Mouse (Mus musculus): Measurements from ENCODE around the gene Pkp1.

Gene Pkp1

GRCm38 (mm10) chr1:135918644-135919407, at the start of gene Pkp1:
Pkp1 (minus strand) TSS chr1:135919207.
- 3% methylated on average over 63 of the region's 67 CpGs for WGBS

DNA sequence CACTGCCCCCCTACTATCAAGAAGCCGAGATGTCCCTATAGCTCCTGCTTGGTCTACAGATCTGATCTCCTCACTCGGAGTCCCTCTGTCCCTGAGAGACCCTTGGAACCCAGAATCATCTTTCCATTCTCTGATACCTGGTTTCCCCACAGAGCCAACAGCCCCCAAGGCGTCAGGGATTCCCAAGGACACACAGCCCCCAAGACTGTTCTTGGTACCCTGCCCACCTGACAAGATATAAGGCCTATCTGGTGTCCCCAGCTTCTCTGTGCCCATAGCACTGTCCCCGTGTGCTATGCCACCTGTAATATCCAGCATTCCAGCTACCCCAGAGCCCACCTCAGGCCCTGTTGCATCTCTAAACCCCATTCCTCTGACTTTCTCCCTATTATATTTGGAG, 48.7 kb upstream of the Pkp1 start:
- 86% methylated on average over 4 of the region's 4 CpGs for WGBS

DNA sequence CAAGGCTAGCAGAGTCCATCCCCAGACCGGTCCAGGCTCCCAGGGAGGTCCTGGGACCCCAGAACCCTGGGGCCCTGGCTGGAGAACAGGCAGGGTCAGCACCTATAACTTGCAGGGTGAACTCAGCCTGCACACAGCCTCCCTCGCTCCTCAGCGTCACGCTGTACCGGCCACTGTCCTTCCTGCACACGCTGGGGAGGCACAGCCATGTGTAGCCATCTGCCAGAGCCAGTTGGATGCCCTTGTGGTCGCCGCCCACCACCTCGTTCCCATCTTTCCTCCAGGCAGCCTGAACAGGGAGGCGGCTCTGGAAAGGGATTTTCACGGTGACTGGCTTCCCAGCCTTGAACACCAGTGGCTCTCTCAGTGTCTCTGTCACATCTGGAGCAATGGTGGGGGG, 45.6 kb upstream of the Pkp1 start:
- WGBS = 51% methylated on average over 11 of the region's 11 CpGs

DNA sequence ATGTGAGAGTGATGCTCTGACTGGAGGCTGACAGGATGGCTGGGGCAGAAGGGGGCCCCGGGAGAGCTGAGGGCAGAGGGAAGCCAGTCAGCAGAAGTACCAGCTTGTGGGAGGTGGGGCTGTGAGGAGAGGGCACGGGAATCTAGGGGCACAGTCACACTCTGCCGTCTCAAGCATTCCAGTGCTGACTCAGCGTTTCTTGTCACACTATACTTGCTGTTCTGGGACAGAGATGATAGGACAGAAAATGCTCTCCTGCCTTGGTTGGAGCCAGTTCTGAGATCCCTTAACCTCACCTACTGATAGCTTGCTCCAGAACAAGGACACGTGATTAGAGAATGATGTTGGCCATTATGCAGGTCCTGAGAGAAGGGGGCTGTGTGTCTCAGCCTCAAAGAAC, 44.2 kb upstream of the Pkp1 start:
- 68% methylated on average over 5 of the region's 5 CpGs for WGBS

- 32% methylated on average over 4 of the region's 4 CpGs for WGBS
Measured at GRCm38 (mm10) chr1:135958483-135958882, 39.5 kb upstream of the Pkp1 start.

- WGBS = 69% methylated on average over 2 of the region's 2 CpGs
Measured at GRCm38 (mm10) chr1:135948871-135949270, 29.9 kb upstream of the Pkp1 start.

DNA sequence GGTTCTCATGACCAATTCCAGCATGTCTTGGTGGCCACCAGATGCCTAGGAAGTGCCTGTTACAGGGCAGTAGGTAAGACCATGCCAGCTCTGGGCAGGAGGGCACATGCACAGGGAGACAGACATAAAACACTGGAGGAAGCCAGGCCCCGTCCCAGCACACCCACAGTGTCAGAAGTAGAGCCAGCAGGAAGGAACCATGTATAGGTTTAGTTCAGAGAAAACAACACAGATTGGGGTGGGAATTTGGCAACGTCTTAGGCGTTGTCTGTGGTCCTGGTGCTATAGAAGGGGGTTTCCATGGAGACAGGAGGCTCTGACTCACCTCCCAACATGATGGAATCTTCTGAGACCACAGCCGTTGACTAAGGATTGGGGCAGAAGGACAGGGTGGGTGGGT, 27.2 kb upstream of the Pkp1 start:
- WGBS = 31% methylated on average over 4 of the region's 4 CpGs

GRCm38 (mm10) chr1:135945711-135946110, 26.7 kb upstream of the Pkp1 start:
- WGBS = 12% methylated on average over 7 of the region's 7 CpGs

GRCm38 (mm10) chr1:135944526-135945259, 25.7 kb upstream of the Pkp1 start:
- WGBS = 44% methylated on average over 12 of the region's 12 CpGs

DNA sequence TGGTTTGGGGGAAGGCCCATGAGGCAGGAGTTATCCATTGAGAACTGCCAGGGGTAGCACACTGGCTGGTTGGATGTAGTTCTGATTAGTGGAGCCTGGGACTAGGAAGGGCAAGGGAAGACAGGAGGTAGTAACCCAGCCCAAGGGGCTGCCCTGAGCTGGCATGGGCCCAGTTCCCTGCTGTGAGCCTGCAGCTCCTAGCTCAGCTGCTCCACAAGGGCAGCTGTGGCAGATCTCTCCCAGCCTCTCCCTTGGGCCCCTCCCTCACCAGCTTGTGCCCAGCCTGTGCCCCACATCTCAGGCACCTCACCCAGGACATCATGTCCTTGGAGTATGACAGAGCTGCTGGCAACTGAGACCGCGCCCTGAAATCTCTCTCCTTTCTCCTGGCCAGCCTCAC, 24.7 kb upstream of the Pkp1 start:
- WGBS = 98% methylated on average over 2 of the region's 2 CpGs

- 24% methylated on average over 7 of the region's 7 CpGs for WGBS
Measured at GRCm38 (mm10) chr1:135942116-135942515, 23.1 kb upstream of the Pkp1 start.

DNA sequence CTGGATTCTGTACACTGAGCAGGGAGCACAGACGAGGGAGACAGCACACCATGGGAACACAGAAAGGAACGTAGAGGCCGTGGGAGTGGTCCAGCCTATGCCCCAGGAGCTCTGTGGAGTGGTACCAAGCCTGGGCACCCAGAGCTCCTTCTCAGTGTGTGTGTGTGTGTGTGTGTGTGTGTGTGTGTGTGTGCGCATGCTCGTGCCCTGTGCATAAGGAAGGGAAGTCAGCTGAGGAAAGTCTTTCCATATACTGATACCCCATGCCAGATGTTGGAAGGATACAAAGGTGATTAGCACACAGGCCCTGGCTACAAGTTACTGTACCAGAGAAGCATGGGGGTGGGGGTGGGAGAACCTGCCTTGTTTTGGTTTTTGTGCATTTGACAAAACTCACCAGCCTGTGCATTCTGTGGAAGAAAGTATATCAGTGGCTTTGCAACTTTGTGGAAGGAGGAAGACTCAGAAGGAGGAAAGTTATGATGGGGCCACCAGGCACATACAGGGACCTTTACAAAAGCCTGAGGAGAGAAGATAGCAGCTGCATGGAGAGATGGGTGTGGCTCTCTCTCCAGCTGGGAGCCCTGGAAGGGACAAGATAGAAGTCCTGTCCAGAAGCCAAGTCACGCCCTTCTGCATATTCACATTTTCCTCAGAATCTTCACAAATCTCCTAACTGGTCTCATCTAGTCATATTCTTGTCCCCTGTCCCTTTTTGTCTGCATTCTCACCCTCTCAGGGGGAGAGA, 22.4 kb upstream of the Pkp1 start:
- WGBS = 82% methylated on average over 6 of the region's 6 CpGs

DNA sequence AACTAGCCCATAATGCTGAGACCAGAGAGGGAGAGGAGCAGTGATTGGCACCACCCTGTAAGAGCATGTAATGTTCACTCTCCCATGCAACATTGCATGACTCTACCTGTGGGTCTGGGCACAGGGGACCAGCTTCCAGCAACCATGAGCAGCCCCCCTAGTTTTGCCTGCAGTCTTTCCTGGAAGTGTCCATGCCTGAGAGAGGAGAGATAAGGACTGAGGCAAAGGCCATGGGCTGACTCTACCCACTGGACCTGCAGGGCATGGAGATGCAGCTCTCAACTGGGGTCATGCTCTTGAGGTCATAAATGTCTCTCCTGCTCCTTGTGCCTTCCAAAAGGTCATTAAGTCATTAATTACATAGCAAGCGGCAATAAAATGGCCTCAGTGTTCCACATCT, 17.1 kb upstream of the Pkp1 start:
- WGBS = 93% methylated on average over 1 of the region's 1 CpGs

GRCm38 (mm10) chr1:135933704-135934293, 14.8 kb upstream of the Pkp1 start:
- WGBS = 85% methylated on average over 18 of the region's 18 CpGs

DNA sequence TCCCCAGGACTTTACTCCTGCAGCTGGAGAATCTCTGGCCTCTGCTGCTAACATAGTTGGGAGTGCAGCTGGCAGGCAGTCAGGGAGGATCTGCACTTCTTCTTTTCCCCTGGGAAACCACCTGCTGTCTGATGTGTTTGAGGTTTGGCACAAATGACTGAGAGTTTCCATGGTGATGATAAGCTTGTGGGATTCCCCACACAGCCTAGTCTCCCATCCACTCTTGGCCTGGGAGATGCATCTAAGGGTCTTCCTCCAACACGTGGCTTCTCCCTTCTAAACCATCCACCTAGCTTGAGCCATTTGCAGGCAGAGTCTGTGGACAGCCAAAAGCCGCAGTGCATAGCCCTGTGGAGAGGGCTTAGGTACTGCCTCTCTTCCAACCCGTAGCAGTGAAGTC, 10.9 kb upstream of the Pkp1 start:
- 56% methylated on average over 3 of the region's 3 CpGs for WGBS

DNA sequence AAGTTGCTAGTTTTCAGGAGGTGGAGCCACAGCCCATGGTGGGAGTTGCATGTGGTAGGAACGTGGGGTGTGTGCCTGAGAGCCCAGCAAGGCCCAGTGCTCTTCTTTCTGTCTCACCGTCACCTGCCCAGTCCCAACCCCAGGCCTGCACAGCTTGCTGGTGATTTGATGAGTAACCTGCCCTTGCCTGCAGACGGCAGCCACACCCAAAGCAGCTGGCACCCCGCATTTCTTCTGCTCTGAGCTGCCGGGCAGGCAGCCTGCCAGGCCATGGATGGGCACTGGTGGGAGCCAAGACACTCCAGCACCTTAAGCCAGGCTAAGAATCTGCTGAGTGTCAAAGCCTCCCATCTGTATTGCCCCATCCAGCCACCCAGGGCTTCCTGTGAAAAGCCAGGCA, 6.8 kb upstream of the Pkp1 start:
- 51% methylated on average over 5 of the region's 5 CpGs for WGBS

DNA sequence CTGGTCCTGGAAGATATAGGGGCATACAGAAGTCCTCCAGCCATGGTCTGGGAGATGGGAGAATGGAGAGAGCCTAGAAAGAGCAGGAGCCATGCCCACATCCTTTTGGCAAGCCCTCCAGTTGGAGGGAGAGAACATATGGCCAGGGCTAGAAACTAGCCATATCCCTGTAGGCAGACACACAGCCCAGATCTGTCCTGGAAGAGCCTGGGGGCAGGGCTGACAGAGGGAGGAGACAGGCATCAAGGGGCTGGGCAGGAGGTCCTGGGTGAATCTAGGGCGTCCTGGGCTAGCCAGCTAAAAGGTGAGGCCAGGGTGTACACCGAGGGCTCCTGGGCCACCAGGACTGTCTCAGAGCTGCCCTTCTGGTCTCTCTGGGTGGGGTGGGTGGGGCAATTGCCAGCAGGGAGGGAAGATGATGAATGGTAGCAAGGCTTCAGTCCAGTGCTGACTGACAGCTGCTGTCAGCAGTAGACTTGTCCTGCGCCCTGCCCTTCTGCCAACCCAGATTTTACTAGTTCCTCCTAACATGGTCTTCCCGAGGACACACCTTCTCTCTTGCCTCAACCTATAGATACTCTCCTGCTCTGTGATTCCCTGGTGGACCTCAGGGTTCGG, 5.5 kb upstream of the Pkp1 start:
- 74% methylated on average over 5 of the region's 5 CpGs for WGBS

GRCm38 (mm10) chr1:135923229-135923628, 4.2 kb upstream of the Pkp1 start:
- WGBS = 72% methylated on average over 7 of the region's 7 CpGs

GRCm38 (mm10) chr1:135917206-135917605, 1.8 kb downstream of the Pkp1 start:
- 48% methylated on average over 5 of the region's 5 CpGs for WGBS

DNA sequence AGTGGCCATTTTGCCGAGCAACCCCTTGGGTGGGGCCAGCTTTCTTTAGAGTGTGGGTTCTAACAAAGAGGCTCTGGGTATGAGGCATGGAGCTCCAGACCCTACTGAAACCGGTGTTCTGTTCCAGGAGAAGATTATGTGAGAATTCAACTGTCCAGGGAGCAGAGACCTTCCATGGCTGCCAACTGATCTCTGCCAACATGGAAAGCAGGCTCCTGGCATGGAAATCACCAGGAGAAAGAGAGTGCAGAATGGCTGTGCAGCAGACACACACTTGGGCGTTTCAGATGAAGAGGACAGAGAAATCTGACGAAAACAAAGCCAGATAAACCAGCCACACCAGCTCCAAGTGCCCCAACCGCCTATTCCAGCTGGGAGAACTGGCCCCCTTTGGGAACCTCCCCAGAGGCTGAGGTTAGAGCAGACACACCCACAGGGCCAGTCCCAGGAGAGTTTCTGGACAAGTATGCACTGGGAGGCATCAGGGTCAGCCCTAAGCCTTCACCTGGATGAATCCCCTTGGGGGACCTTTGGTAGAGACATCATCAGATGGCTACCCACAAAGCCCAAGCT, 2.4 kb downstream of the Pkp1 start:
- 67% methylated on average over 5 of the region's 5 CpGs for WGBS

- WGBS = 86% methylated on average over 4 of the region's 4 CpGs
Measured at GRCm38 (mm10) chr1:135913657-135914056, 5.3 kb downstream of the Pkp1 start.
